Mouse (Mus musculus) left cerebral cortex, postnatal 10 days (tissue): ENCODE measurements at regions not wholly inside any gene's neighbourhood (a gene's known extent, or its start where the extent isn't known, plus 50 kb on each side); places are given as distances from the start of the nearest gene placed in this dataset.
"Not testable (repeated sequence)": the region's sequence is repeated elsewhere in the genome, so short reads cannot be mapped to it uniquely, and the experiment has no call there.

ENCODE experiments used
- DNase-seq, 2 experiments: peaks; one replicate each; pipeline ENCODE4 v3.0.0; 2021 to 2022; ENCODE audit warnings: low spot score in 2 of 2, mixed read lengths in 1 of 2; ENCODE audit errors: extremely low spot score in 1 of 2
- intact Hi-C: fragments of 180-260 bp; cut with DNase I; formaldehyde crosslinking; loops from one replicate; pipeline ENCODE4 v1.15.1; 2025

DNA sequence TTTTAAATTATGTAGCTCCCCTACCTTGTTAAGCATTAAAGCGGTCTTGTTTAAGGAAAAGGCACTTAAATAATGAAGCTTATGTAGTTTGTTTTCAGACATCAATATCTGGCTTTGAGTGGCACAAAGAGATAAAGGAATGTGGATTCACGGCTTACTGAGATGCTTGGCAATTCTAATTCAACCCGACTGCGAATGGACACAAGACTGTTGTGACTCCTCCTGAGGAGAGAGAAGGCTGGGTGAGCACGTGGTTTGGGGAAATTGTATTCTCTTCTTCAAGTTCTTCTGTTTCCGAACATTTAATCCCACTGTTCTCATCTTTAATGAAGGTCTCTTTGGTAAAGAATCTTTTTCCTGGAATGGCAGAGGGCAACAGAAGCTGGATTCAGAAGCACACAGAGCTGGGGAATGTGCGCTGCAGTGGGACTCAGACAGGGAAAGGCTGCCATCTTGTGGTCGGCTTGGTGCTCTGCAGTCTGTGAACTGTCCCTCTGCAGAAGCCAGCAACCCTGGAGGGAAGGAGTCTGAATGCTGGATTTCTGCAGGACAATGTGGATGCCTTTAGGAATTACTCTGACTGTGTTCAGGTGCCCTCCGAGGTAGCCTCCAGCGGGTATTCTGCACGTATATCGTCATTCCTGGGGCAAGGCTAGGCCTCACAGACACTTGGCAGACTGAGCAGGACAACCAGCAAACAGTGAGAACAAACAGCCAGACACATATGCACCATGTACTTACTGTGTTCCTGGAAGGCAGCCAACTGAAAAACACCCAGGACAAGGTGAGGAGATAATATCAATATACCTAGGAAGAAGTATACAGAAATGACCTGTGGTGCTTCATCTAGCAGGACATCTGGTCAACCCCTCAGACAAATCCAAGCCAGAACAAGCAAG is 54.0 kb upstream of the Pax1 start:
- intact Hi-C loops, result loop anchor here (5.0 kb wide), 3 partner anchors 100 to 675 kb away; no protein-coding TSS in a partner anchor
- DNase-seq, result peak; percentile 78 to 81

DNA sequence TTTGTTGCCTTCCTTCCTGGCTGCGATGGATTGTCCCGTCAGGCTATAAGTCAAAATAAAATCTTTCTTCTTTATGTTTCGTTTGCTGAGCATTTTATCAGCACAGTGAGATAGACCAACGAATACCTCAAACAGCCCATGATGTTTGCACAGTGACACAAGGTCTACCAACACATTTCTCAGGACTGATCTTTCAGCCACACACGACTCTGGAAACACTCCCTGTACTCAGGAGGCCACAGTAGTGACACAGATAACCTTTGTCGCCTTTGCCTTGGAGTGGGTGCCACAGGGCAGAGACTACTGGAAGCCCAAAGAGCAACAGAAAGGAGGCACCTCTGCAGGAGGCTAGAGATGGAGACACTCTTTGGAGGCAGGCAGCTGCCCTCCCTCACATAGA is 55.0 kb upstream of the Pax1 start:
- intact Hi-C loops, result loop anchor here (5.0 kb wide), 3 partner anchors 99 to 674 kb away; no protein-coding TSS in a partner anchor
- DNase-seq, result no peak

DNA sequence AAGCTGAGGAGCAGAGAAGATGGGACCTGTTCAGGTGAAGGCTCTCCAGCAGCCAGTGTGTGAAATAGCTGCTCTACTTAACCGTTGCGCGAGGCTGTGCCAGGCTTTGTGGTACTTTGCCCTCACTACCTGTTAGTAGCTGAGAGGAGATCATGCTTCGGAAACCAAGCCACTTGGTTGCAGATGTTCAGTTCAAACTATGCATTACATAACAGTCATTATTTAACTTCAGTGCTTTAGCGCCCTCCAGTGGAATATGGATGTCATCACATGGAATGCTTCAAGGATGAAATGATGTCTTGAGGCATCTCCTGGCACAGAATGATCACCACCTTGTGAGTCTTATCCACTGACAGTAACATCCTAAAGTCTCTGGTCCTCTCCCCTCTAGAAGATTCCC is 56.5 kb upstream of the Pax1 start:
- intact Hi-C loops, result loop anchor here (2.0 to 5.0 kb wide), 4 partner anchors 98 to 673 kb away; no protein-coding TSS in a partner anchor
- peak; percentile 23 to 48 for DNase-seq

DNA sequence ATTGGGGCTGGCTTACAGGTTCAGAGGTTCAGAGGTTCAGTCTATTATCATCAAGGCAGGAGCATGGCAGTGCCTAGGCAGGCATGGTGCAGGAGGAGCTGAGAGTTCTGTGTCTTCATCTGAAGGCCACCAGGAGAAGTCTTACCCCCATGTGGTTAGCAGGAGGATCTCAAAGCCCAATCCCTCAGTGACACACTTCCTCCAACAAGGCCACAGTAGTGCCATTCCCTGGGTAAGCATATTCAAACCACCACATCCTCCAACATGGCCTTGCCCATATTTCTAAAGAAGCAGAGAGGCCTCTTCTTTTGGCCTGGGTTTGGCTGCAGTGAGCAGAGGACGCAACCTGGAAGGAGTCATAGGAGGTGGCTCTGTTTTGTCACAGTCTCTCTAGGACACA is 61.2 kb upstream of the Pax1 start:
- no peak for DNase-seq
- intact Hi-C loops, result no loop called here

DNA sequence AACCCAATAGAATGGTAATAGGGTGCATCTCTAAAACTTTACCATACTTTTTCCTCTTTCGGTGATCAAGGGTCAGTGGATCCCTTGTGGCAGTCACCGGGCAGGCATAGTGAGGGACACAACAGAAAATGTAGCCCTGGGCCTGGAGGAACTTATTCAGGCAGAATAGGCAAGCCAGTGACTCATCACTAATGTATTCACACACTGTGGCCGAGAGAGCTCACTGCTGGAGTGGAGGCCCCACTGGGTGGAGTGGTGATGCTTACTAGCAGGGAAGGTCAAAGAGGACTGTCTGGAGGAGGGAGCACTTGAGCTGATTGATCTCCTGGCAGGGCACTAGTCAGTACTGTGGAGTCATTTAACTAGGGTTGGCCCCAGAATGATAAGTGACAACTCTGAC is 62.4 kb upstream of the Pax1 start:
- no peak for DNase-seq
- intact Hi-C loops, result no loop called here

DNA sequence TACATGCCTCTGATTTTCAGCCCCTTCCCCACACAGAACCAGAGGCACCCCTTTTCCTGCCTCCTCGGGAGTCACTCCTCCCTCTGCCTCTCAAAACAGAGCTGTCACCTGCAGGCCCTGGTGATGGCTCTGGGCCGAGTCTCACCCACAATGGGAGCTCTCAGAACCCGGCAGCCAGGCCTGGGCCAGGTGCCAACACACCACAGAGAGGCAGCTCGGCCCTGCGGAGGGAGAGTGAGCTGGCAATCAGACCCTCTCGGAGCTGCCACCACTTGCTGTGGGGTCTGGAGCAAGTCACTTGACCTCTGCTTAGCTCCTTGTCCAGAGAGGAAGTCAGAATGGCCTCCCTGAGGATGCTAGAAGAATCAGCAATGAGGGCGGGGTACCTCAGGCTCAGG is 63.2 kb upstream of the Pax1 start:
- DNase-seq, result peak; percentile 80 to 91

DNA sequence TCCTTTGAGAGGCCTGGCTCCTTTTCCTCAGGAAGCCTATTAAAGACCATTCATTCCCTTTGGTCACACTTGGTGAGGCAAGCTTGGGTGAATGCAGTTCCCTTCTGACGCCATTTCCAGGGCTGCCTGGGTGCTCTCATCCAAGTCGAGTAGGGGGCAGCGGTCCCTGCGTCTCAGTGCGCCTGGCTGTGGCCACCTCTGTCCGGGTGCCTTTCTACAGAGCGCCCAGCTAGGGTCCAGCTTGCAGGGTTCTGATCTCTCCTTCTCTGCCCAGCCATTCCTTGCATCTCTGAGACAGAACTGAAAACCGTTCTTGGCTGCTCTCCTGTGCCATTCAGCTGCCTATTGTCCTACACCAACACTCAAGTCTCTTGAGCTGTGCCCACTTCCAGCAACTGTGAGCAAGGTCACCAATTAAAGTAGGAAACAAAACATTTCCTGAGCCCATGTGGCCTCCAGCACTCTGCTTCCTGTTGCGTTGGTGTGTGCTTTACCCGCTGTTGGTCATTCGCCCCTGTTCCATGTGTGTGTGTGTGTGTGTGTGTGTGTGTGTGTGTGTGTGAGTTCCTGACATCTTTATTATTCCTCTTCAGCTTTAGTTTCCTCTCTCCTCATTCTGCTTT is 63.7 kb upstream of the Pax1 start:
- no peak for DNase-seq

More for the DNA sequence above, 63.2 kb upstream of the Pax1 start:
- intact Hi-C loops, result no loop called here

DNA sequence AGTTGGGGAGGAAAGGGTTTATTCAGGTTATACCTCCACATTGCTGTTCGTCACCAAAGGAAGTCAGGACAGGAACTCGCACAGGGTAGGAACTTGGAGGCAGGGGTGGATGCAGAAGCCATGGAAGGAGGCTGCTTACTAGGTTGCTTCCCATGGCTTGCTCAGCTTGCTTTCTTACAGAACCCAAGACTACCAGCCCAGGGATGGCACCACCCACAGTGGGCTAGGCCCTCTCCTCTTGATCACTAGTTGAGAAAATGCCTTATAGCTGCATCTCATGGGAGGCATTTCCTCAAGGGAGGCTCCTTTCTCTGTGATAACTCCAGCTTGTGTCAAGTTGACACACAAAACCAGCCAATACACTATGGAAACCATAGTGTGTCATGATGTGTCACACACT is 66.8 kb upstream of the Pax1 start:
- intact Hi-C loops, DNase-seq: not testable (repeated sequence)

More for the DNA sequence above, 63.7 kb upstream of the Pax1 start:
- intact Hi-C loops, result no loop called here

DNA sequence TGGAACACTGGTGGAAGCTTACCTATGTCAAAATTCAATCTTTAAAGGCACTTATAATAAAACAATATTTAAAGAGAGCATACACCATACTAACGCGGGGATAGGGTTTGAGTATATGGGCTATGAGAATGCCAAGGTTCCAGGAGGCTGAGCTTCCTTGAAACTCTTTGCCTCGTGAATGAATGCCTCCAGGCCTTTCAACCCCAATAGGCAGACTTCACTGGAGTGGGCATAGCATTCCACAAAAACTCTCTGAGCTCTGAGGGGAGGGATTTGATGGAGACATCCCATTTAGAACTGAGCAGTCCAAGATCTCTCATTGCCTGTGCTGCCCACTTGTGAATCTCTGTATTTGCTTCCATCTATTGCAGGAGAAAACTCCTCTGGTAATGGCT is 68.4 kb upstream of the Pax1 start:
- intact Hi-C loops, result no loop called here

DNA sequence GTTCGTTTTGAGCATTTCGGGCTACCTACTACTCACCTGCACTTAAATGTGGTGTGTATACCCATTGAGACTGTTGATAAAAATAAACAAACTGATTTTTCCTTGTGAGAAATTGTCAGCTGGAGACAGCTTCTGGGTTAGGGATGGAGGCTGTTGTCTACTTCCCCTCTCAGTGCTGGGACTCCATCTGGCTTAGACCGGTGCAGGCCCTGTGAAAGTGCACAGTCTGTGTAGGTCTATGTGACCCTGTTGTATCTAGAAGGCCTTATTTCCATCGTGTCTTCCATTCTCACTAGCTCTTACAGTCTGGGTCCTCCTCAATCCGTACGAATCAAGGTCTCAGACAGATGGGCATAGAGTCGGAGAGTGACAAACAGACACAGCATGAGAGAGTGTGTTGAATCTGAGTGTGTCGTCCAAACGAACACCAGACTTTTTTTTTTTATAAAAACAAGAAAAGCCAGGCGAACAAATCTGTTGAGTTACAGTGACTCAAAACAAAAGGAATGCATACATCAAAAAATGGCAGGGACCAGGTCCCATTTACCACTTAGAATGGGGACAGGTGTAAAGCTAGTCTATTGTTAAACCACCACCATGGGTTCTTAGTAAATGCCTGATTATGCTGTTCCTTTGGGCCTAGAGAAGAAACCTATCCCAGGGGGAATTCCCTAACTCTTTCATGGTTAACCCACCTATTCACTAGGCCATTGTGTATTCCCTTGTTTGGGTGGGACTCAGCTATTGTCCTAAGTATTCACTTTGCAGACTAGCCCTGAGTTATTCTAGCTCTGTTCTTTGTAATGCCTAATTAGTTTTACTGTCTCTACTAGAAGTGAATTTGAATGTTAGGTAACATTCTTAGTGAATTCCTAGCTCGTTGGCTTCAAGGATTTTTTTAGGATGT is 69.1 kb upstream of the Pax1 start:
- intact Hi-C loops, result no loop called here
- no peak for DNase-seq

More for the DNA sequence above, 68.4 kb upstream of the Pax1 start:
- DNase-seq, result no peak

DNA sequence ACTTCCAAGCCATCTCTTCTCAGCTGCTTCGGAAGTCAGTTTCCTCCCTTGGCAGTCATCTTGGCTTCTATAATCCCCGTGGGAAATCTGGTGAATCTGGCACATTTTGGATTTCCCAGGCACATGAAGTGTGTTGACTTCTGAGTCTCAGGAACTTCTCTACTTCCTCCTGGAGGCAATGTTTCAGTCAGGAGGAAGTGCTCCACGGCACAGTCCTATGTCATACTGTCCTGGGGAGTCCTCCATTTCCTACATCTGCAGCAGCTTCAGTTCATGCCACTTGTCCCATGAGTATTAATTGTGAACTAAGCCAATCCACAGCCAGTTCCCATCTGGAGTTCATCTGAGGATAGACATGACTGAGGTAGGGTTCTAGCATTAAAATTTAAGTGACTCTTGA is 78.3 kb upstream of the Pax1 start:
- DNase-seq, result no peak
- intact Hi-C loops, result no loop called here

DNA sequence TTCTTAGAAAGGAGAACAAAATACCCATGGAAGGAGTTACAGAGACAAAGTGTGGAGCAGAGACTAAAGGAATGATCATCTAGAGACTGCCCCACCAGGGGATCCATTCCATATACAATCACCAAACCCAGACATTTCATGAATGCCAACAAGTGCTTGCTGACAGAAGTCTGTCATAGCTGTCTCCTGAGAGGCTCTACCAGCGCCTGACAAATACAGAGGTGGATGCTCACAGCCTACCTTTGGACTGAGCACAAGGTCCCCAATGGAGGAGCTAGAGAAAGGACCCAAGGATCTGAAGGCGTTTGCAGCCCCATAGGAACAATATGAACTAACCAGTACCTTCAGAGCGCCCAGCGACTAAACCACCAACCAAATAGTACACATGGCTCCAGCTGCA is 83.6 kb upstream of the Nkx2-2 start:
- DNase-seq, result no peak
- intact Hi-C loops, result no loop called here

DNA sequence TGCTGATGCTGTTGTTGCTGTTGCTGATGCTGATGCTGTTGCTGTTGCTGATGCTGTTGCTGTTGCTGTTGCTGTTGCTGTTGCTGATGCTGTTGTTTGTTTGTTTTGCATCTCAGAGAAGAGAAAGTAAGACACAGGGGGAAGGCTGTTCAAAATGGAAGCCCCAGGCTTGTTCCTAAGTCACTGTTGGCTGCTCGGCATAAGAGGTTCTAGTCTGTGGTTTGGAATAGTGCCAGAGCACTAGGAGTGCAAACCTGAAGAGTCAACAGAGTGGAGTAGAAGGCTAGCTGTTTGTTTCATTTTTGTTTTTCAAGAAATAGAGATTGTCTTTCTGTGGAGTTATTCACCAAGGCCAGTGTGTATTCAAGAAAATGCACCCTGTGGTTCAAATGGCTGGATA is 75.1 kb upstream of the Nkx2-2 start:
- intact Hi-C loops, result no loop called here

DNA sequence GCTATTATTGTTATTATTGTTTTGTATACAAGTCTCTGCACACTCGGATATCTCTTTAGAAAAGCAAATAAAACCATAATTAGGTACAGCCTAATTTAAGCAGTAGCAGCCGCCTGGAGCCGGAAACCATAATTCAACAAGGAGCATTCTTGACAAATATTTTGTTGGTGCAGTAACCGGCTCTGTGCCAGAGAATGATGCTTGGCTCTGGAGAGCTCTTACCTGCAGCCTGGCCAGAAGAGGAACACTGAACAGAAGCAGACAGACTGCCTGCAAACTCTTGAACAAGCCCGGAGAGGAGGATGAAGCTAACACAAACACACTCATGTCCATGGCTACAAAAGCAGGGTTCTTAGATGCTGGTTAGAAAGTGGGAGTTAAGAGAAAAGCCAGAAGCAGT is 73.9 kb upstream of the Nkx2-2 start:
- DNase-seq, result no peak
- intact Hi-C loops, result no loop called here

More for the DNA sequence above, 75.1 kb upstream of the Nkx2-2 start:
- DNase-seq, result no peak

DNA sequence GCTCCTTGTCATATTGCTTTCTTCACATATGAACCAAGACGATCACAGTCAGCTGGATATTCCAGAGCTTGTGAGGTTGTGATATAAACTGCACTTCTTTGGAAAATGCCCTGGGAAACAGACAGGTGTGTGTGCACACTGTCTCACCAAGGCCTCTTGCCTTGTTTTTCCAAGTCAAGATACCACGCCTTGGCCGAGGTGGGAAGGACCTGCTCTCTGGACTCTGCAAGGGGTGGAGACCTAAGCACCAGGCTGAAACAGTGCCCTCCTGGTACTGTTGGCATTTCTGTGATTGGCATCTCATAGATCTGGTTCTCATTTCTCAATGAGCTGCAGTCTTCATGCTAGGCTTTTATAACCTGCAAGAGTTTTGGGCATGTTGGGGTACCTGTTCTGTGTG is 73.2 kb upstream of the Nkx2-2 start:
- no peak for DNase-seq
- intact Hi-C loops, result no loop called here

DNA sequence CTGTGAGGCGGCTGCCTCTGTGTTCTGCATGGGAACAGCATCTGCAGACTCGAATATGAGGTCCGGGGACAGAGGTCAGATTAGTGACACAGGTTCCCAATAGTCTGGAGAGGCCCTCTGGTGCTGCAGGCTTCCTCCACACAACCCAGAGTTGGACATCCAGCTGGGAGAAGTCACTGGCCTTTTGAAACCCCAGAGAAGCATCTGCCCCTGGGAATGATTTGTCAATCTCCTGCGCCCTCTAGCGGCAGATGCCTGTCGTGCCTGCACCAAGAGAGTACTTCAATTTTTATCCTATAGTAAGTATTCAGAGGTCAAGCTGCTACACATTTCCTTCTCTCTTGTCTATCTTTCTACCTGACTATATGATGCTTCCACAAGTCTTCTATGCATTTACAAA is 62.7 kb upstream of the Nkx2-2 start:
- intact Hi-C loops, result no loop called here
- DNase-seq, result peak in 1 of 2 experiments; percentile 67

DNA sequence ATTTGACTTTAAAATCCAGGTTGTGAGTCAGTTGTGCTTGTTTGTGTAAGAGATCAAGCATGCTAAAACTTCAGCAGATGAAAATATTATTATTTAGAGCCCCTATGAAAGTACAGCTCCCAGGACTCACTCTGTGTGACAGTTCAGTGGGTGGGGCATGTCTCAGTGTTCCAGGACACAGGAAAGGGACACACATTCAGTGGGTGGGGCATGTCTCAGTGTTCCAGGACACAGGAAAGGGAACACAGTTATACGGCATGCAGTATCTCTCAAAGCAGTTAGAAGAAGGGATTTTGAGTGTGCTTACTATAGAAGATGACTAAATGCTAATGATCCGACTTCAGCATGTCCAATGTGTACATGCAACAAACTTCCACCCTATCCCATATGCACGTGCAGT is 60.9 kb upstream of the Nkx2-2 start:
- intact Hi-C loops, result no loop called here
- DNase-seq, result no peak

DNA sequence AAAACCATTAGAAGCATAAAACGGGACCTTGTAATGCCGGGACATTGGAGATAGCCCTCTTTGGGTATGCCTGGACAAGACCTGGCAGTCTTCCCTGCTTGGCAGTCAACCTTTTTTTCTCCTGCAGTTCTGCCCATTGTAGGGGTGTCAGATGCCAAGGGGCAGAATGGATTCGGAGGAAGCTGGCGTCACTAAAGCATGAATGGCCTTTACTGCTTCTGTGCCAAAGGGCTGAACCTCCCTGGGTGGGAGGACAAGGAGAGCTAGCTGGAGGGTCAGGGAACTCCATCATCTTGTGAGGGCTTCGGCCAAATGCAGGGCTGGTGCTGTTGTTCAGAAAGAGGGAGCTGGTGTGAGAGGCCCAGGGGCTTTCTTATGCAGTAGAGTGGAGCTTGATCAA is 60.1 kb upstream of the Nkx2-2 start:
- intact Hi-C loops, result no loop called here
- no peak for DNase-seq

DNA sequence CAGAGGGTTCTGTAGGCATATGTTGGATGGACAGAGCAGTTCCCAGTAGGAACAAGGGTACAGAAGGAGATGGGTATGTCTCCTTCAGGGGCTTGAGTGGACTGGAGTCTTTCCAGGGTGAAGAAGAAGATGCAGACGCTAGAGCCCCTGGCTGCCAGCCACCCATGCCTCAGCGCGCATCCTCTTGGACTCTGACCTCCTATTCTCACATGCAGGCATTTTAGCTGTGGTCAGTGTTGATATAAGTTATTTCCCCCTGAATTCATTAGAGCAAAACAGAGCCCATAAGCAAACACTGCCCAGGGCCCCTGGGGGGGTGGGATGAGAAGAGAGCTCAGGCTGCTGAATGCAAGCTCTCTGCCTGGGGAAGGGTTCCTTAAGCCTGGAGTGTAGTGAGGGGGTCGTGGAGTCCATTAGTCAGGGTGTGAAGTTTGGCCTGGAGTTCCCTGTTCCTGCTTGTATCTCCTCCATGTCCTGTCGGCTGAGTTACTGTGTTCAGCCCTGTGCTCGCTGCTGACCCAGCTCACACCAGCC is 54.0 kb upstream of the Nkx2-2 start:
- DNase-seq, result no peak
- intact Hi-C loops, result no loop called here
